Mouse (Mus musculus) CH12.LX (cell line): Measurements from ENCODE around the gene Rpl3l. TPM values are rescaled to one million over a fixed set of nuclear protein-coding genes. Genes with fewer than 3 reads are reported as not detected.

Source experiments
- DNase-seq: peaks from one replicate; pipeline ENCODE4 v3.0.0-alpha.2; 2013; ENCODE audit errors: extremely low read depth
- H3K27ac ChIP-seq: 2 replicates; pipeline ENCODE4 v1.5.1; 2012; ENCODE audit warnings: low read depth, mild to moderate bottlenecking, control low read depth, moderate library complexity; ENCODE audit not compliant: insufficient read depth
- H3K27me3 ChIP-seq: replicated peaks from 2 replicates; pipeline ENCODE3; 2012; ENCODE audit warnings: inconsistent platforms
- H3K36me3 ChIP-seq, 2 experiments: replicated peaks in 1 of 2; 2 replicates each; pipeline versions ENCODE3 to v1.6.1; 2012; ENCODE audit warnings: inconsistent platforms in 1 of 2, low read length in 1 of 2, mild to moderate bottlenecking in 1 of 2, mixed read lengths in 1 of 2, moderate library complexity in 1 of 2; ENCODE audit not compliant: control insufficient read depth in 1 of 2, insufficient read depth in 1 of 2
- H3K4me1 ChIP-seq, 2 experiments: 2 replicates each; pipeline ENCODE4 v1.6.1; 2012; ENCODE audit warnings: inconsistent platforms in 1 of 2, moderate library complexity in 1 of 2; ENCODE audit not compliant: insufficient read depth in 2 of 2, control insufficient read depth in 1 of 2
- H3K4me2 ChIP-seq: 2 replicates; pipeline ENCODE4 v1.6.1; 2012; ENCODE audit warnings: low read depth, mild to moderate bottlenecking, control low read depth; ENCODE audit not compliant: poor library complexity, insufficient read depth, severe bottlenecking
- H3K4me3 ChIP-seq, 3 experiments: fragments of 150-350 bp in 1 of 3; sonication (generic) in 1 of 3; replicated peaks in 1 of 3; 2 replicates each; pipeline versions ENCODE3 to v1.5.1; 2011 to 2012; ENCODE audit warnings: low read depth in 2 of 3, low read length in 2 of 3, mild to moderate bottlenecking in 2 of 3, moderate library complexity in 2 of 3, control low read depth in 1 of 3, improper control_type of control experiment in 1 of 3, inconsistent platforms in 1 of 3, mixed read lengths in 1 of 3; ENCODE audit not compliant: poor library complexity in 1 of 3
- H3K79me2 ChIP-seq: replicated peaks from 2 replicates; pipeline ENCODE4 v1.6.1; 2012; ENCODE audit warnings: mild to moderate bottlenecking, moderate library complexity; ENCODE audit not compliant: control insufficient read depth, poor library complexity, insufficient read depth, severe bottlenecking; ENCODE audit errors: extremely low read depth
- H3K9ac ChIP-seq: 2 replicates; pipeline ENCODE4 v1.6.1; 2012; ENCODE audit warnings: low read depth, mild to moderate bottlenecking, control low read depth, moderate library complexity; ENCODE audit not compliant: insufficient read depth
- H3K9me3 ChIP-seq: replicated peaks from 2 replicates; pipeline ENCODE3; 2012; ENCODE audit warnings: low read length, inconsistent platforms, mixed read lengths
- CHD1 ChIP-seq: IDR thresholded peaks from 2 replicates; pipeline ENCODE4 v1.6.1; 2012; ENCODE audit warnings: low read depth, low read length, improper control_type of control experiment, inconsistent platforms
- CHD2 ChIP-seq: IDR thresholded peaks from 2 replicates; pipeline ENCODE4 v1.6.1; 2011; ENCODE audit warnings: low read length, improper control_type of control experiment
- CTCF ChIP-seq, 2 experiments: IDR thresholded peaks in 1 of 2; conservative IDR thresholded peaks in 1 of 2; 2 replicates each; pipeline ENCODE4 v1.5.1; 2011 to 2012; ENCODE audit warnings: low read depth in 2 of 2, low read length in 2 of 2, improper control_type of control experiment in 1 of 2, inconsistent platforms in 1 of 2, mild to moderate bottlenecking in 1 of 2, moderate library complexity in 1 of 2
- ELF1 ChIP-seq: IDR thresholded peaks from 2 replicates; pipeline ENCODE4 v1.6.1; 2014; ENCODE audit warnings: low read depth, mild to moderate bottlenecking, inconsistent platforms, low read length, improper control_type of control experiment
- EP300 ChIP-seq: IDR thresholded peaks from 2 replicates; pipeline ENCODE4 v1.6.1; 2011; ENCODE audit warnings: low read length, improper control_type of control experiment
- ETS1 ChIP-seq: conservative IDR thresholded peaks from 2 replicates; pipeline ENCODE4 v1.6.1; 2012; ENCODE audit warnings: low read depth, mild to moderate bottlenecking, inconsistent platforms, low read length, improper control_type of control experiment, moderate library complexity
- GABPA ChIP-seq: IDR thresholded peaks from 2 replicates; pipeline ENCODE4 v1.6.1; 2012; ENCODE audit warnings: low read depth, low read length, improper control_type of control experiment, inconsistent platforms; ENCODE audit not compliant: insufficient replicate concordance
- HCFC1 ChIP-seq: IDR thresholded peaks from 2 replicates; pipeline ENCODE4 v1.6.1; 2012; ENCODE audit warnings: low read depth, mild to moderate bottlenecking, inconsistent platforms, low read length, improper control_type of control experiment
- KAT2A ChIP-seq: IDR thresholded peaks from 2 replicates; pipeline ENCODE4 v1.6.1; 2012; ENCODE audit warnings: low read length, improper control_type of control experiment, inconsistent platforms; ENCODE audit not compliant: insufficient replicate concordance
- MAFK ChIP-seq: IDR thresholded peaks from 2 replicates; pipeline ENCODE4 v1.6.1; 2011; ENCODE audit warnings: low read length, improper control_type of control experiment; ENCODE audit not compliant: insufficient replicate concordance
- MAZ ChIP-seq: IDR thresholded peaks from 2 replicates; pipeline ENCODE4 v1.6.1; 2012; ENCODE audit warnings: low read depth, mild to moderate bottlenecking, inconsistent platforms, low read length, improper control_type of control experiment, moderate library complexity
- MEF2A ChIP-seq: IDR thresholded peaks from 2 replicates; pipeline ENCODE4 v1.6.1; 2014; ENCODE audit warnings: low read depth, mild to moderate bottlenecking, inconsistent platforms, low read length, improper control_type of control experiment, borderline replicate concordance
- PAX5 ChIP-seq: IDR thresholded peaks from 2 replicates; pipeline ENCODE4 v1.6.1; 2012; ENCODE audit warnings: low read length, inconsistent platforms, mixed read lengths
- POLR2A ChIP-seq: IDR thresholded peaks from 2 replicates; pipeline ENCODE4 v1.6.1; 2011; ENCODE audit warnings: low read depth, mild to moderate bottlenecking, improper control_type of control experiment, low read length
- POLR2AphosphoS2 ChIP-seq: IDR thresholded peaks from 2 replicates; pipeline ENCODE4 v1.6.1; 2011; ENCODE audit warnings: low read depth, low read length, improper control_type of control experiment
- RAD21 ChIP-seq: IDR thresholded peaks from 2 replicates; pipeline ENCODE4 v1.6.1; 2011; ENCODE audit warnings: low read depth, mild to moderate bottlenecking, low read length, improper control_type of control experiment, moderate library complexity
- RCOR1 ChIP-seq: conservative IDR thresholded peaks from 2 replicates; pipeline ENCODE4 v1.6.1; 2012; ENCODE audit warnings: low read depth, mild to moderate bottlenecking, inconsistent platforms, low read length, improper control_type of control experiment
- SMC3 ChIP-seq: IDR thresholded peaks from 2 replicates; pipeline ENCODE4 v1.6.1; 2011; ENCODE audit warnings: low read depth, low read length, improper control_type of control experiment
- TBP ChIP-seq: conservative IDR thresholded peaks from 2 replicates; pipeline ENCODE4 v1.6.1; 2011; ENCODE audit warnings: low read depth, low read length, improper control_type of control experiment
- TCF12 ChIP-seq: IDR thresholded peaks from 2 replicates; pipeline ENCODE4 v1.6.1; 2014; ENCODE audit warnings: low read depth, mild to moderate bottlenecking, inconsistent platforms, low read length, improper control_type of control experiment
- UBTF ChIP-seq: IDR thresholded peaks from 2 replicates; pipeline ENCODE4 v1.6.1; 2012; ENCODE audit warnings: low read depth, mild to moderate bottlenecking, inconsistent platforms, low read length, improper control_type of control experiment, moderate library complexity
- USF1 ChIP-seq: IDR thresholded peaks from 2 replicates; pipeline ENCODE4 v1.6.1; 2014; ENCODE audit warnings: low read depth, mild to moderate bottlenecking, inconsistent platforms, low read length, improper control_type of control experiment
- USF2 ChIP-seq: conservative IDR thresholded peaks from 2 replicates; pipeline ENCODE4 v1.6.1; 2011; ENCODE audit warnings: low read depth, low read length, improper control_type of control experiment
- ZKSCAN1 ChIP-seq: IDR thresholded peaks from 2 replicates; pipeline ENCODE4 v1.6.1; 2012; ENCODE audit warnings: low read depth, inconsistent platforms, low read length, improper control_type of control experiment, borderline replicate concordance
- ZMIZ1 ChIP-seq: IDR thresholded peaks from 2 replicates; pipeline ENCODE4 v1.6.1; 2012; ENCODE audit warnings: low read depth, mild to moderate bottlenecking, inconsistent platforms, low read length, improper control_type of control experiment
- dilution Hi-C: fragments of 300-500 bp; cut with MboI; formaldehyde crosslinking; loops from 2 replicates; pipeline ENCODE4 v1.14.3; 2020; ENCODE audit warnings: low sequenced_read_pairs; ENCODE audit not compliant: extremely low pct_unique_long_range_greater_than_20kb, extremely low pct_ligation_motif_present
- in situ Hi-C: fragments of 300-500 bp; cut with MboI; formaldehyde crosslinking; loops from 3 replicates; pipeline ENCODE4 v1.14.3; 2019; ENCODE audit warnings: low sequenced_read_pairs, low pct_ligation_motif_present, low pct_unique_long_range_greater_than_20kb, mixed read lengths
- polyA plus RNA-seq: library from polyadenylated mRNA; unstranded; fragments of >175 nt; gene quantifications from 2 replicates; pipeline ENCODE4 v1.2.1, GENCODE M21; 2012; ENCODE audit warnings: low read depth; ENCODE audit not compliant: insufficient read length
- total RNA-seq, 2 experiments: library from RNA; depleted of rRNA; stranded (reverse); fragments of 300-350 nt in 1 of 2; fragments of >200 nt in 1 of 2; gene quantifications; 2 replicates each; pipeline ENCODE4 v1.2.3; 2012 to 2014

The Rpl3l gene
- total and polyA plus RNA-seq, 3 experiments = 0.91 TPM; not detected in 2

DNA sequence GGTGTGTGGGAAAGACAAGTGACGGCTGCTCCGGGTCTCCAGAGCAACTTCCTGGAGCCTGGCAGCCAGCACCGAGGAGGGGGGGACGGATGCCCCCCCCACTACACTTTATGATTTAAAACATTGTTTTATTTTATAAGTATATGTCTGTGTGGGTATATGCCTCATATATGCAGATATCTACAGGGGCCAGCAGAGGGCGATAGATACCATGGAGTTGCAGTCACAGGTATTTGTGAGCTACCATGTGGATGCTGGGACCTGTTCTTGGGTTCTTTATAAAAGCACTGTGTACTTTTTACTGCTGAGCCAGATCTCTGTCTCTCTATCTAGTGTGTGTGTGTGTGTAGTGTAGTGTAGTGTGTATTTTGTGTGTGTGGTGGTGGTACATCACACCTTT lies 45.6 kb downstream of the Rpl3l start:
- no peak overlapping the region for H3K4me2 ChIP-seq
- dilution Hi-C loops = no loop called here
- in situ Hi-C loops = no loop called here
- H3K27me3 ChIP-seq = peaks cover 49% of the 10 kb centered on the region
- TF ChIP-seq EP300 = no peak
- TF ChIP-seq KAT2A = no peak
- peak in 1 of 2 experiments; percentile 47; a peak in 2 of 4 replicates for TF ChIP-seq CTCF (conservative IDR thresholded peaks at IDR 0.05 in 1 of 2, IDR thresholded peaks at IDR 0.05 in 1 of 2; ENCODE audit: low read depth in 2 of 2, low read length in 2 of 2)
- no peak for TF ChIP-seq CHD1
- TF ChIP-seq USF2 = no peak
- no peak for TF ChIP-seq ZMIZ1
- no peak for TF ChIP-seq POLR2AphosphoS2
- peak; percentile 34 for TF ChIP-seq RAD21
- H3K4me1 ChIP-seq = peaks cover 0 to 14% of the 10 kb centered on the region in 2 experiments; a peak in 2 of 4 replicates
- no peak overlapping the region for H3K27ac ChIP-seq
- H3K9ac ChIP-seq = no peak overlapping the region
- no peaks in the 10 kb centered on the region for H3K79me2 ChIP-seq
- no peaks in the 10 kb centered on the region for H3K36me3 ChIP-seq
- peaks cover 12% of the 10 kb centered on the region for H3K9me3 ChIP-seq
- DNase-seq = peak; percentile 27
- H3K4me3 ChIP-seq = no peak overlapping the region

- in situ Hi-C loops = no loop called here
- no peak overlapping the region for H3K4me2 ChIP-seq
- dilution Hi-C loops = no loop called here
- no peak for DNase-seq
- TF ChIP-seq POLR2AphosphoS2 (no peak), POLR2A (no peak), TBP (no peak), USF1 (no peak), MAZ (no peak), SMC3 (no peak), MEF2A (no peak), ZKSCAN1 (no peak), PAX5 (no peak), KAT2A (no peak)
- TF ChIP-seq, all 38 proteins: peak for 0
- H3K27me3 ChIP-seq = peaks cover 39% of the 10 kb centered on the region
- H3K79me2 ChIP-seq = no peaks in the 10 kb centered on the region
- no peak overlapping the region for H3K4me3 ChIP-seq
- H3K4me1 ChIP-seq = no peaks in the 10 kb centered on the region
- no peak overlapping the region for H3K27ac ChIP-seq
- H3K9ac ChIP-seq = no peak overlapping the region
- H3K36me3 ChIP-seq = no peaks in the 10 kb centered on the region
- H3K9me3 ChIP-seq = peaks cover 12% of the 10 kb centered on the region
These were observed 47.6 kb downstream of the Rpl3l start for GRCm38 (mm10) chr17:24775173-24775572.

- H3K4me3 ChIP-seq = no peak overlapping the region
- H3K79me2 ChIP-seq = no peaks in the 10 kb centered on the region
- no peak overlapping the region for H3K9ac ChIP-seq
- no peak overlapping the region for H3K4me2 ChIP-seq
- dilution Hi-C loops (no loop called here), in situ Hi-C loops (no loop called here)
- H3K9me3 ChIP-seq = peaks cover 12% of the 10 kb centered on the region
- peaks cover 39% of the 10 kb centered on the region for H3K27me3 ChIP-seq
- no peaks in the 10 kb centered on the region for H3K36me3 ChIP-seq
- H3K4me1 ChIP-seq = peaks cover 0 to 3% of the 10 kb centered on the region in 2 experiments; a peak in 1 of 4 replicates
- DNase-seq = no peak
- TF ChIP-seq KAT2A (no peak), CTCF (conservative IDR thresholded peaks at IDR 0.05 in 1 of 2, IDR thresholded peaks at IDR 0.05 in 1 of 2; ENCODE audit: low read depth in 2 of 2, low read length in 2 of 2) (no peak), HCFC1 (no peak), MAFK (no peak), ZKSCAN1 (no peak), GABPA (no peak), ETS1 (no peak), USF2 (no peak), MEF2A (no peak), SMC3 (no peak), RCOR1 (no peak), TCF12 (no peak), UBTF (no peak), RAD21 (no peak), CHD2 (no peak), ELF1 (no peak), TBP (no peak)
- no peak overlapping the region for H3K27ac ChIP-seq
These were observed 49.5 kb downstream of the Rpl3l start for GRCm38 (mm10) chr17:24777073-24777472.
